Mouse (Mus musculus) ES-E14 (cell line): Measurements from ENCODE around the gene Morn4.

Experiments used
- CHD2 ChIP-seq: IDR thresholded peaks from 2 replicates; pipeline ENCODE4 v1.6.1; 2014; ENCODE audit warnings: mild to moderate bottlenecking, low read depth, low read length, inconsistent platforms
- ZNF384 ChIP-seq: IDR thresholded peaks from 2 replicates; pipeline ENCODE4 v1.6.1; 2012; ENCODE audit warnings: low read depth, low read length, inconsistent platforms

DNA sequence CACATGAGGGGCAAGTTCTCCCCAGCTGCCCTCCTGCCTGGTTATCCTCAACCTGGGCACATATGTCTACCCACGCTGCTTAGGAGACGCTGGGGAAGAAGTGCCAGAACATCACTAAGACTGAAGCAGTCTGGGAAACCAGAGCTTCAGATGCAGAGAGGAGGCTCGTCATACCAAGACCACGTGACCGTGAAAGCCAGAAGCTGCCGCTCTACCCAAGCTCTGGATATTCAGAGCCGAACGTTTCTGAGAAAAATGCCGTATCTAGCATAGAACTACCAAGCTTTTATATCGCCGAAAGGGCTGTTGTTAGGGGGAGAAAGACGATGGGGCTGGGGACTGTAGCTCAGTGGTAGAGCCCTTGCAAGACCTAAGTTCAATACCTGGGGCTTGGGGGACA is 47.8 kb downstream of the Morn4 start:
- TF ChIP-seq ZNF384 = no peak
- TF ChIP-seq CHD2 = no peak
